Mouse (Mus musculus) mature B cell (primary cell): ENCODE measurements around the gene Abcc1.

ENCODE experiments used
- in situ Hi-C: fragments of 300-500 bp; cut with MboI; formaldehyde crosslinking; loops from 2 replicates; pipeline ENCODE4 v1.14.3; 2019

Abcc1 gene

DNA sequence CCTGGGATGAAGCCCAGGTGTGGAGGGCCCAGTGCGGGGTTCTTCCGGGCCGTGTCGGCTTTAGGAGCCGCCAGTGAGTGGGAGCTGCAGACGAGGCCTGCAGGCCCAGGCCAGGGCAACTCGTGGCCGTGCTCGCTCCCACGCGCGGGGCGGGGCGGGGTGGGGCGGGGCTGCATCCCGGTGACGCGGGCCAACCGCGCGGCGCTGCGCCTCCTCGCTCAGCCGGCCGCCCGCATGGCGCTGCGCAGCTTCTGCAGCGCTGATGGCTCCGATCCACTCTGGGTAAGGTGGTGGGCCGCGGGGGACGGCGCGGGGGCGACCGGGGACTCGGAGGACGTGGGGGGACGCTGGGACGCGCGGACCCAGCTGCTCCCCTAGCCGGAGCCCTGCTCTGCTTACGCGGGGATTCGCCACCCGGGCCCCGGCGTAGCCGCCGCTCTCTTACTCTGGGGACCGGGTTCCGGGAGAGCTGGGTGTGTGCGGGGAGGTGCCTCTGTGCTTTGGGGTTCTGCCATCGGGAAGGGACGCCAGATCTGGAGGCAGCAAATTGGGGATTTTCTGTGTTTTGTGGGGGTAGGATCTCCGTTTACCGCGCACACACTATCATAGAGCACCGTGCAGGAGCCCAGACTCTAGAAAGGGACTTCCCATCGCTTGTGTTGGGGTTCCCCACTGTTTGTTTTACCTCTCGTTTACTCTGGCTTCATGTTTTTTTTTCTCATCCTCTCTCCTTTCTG is at the start of gene Abcc1:
Abcc1 (plus strand) TSS at position 197 of the 737 bp plus-strand sequence.
- in situ Hi-C loops = no loop called here

DNA sequence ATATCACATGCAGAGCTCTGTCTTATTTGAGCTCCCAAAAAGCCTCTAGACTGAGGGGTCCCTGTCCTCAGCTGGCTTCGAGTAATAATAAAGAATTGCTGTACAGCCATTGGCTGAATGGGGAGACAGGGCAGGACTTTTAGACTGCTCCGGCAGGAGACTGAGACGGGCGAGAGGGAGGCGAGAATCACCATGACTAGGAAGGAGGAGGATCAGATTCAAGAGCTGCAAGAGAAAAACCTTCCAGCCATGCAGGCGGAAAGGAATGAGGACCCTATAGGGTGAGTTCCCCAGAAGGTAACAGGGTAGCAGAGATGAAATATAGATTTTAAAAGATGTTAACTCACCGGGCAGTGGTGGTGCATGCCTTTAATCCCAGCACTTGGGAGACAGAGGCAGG is 48.4 kb upstream of the Abcc1 start:
- in situ Hi-C loops = loop anchor here (10.0 kb wide), 1 partner anchor 148 kb away; the partner anchor contains the start of genes Marf1 and Nde1

DNA sequence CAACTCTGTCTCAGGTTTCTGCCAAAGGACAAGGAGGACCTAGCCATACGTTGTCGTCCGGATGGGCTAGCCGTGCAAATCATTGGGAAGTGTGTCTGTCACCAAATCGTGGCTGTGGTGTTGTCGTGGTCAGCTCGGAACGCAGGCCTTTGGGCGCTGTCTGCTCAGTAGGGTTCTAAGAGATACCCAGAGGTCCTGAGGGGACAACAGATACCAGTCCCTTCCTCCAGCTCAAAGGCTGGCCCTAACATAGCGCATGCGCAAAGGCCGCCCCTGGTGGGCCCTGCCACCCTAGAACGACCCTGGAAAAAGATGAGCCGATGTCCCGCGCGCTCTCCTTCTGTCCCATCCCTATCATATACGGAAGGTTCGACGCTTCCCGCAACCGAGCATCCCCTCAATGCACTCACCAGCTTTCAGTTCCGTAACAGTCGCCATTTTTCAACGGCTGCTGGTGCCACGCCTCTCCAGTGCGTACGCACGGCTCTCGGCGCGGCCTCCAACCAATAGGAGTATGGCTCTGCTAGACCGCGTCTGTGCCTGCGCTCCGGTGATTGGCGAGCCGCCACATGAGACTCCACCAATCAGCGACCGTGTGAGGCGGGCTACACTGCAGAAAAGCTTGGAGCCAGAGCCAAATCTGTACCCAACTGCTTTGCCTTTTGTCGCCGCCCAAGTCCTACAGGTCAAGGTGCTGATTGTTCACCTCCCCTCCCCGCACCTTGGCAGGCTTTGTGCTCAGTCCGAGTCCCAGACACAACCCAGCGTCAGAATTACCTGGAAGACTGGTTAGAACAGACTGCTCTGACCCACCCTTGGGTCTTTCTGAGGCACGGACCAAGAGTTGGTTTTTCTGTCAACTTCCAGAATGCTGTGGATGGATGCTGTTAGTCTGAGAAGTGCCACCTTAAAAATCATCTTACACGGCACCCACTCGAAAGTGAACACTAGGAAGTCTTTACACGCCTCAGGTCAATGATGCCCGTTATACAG is 44.2 kb upstream of the Abcc1 start, which contains the start of gene Fopnl:
Fopnl (minus strand) TSS at position 522 of the 993 bp plus-strand sequence.
- in situ Hi-C loops = loop anchor here (10.0 kb wide), 1 partner anchor 152 kb away; the partner anchor contains the start of genes Marf1 and Nde1

DNA sequence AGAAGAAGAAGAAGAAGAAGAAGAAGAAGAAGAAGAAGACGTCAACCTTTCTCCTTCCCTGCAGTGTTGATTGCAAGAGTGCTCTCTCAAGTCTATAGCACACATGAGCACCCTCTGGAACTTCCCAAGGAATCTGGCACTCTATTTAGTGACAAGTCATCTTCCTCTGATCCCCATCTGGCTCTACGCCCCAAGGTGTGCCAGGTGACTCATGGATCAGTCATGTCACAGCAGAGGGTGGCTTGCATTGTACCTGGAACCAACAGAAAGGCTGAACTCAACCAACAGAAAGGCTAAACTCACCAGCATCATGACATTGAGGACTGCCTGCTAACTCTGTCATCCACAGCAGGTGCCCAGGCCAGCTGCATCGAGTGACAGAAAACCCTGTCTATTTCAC is 41.7 kb upstream of the Abcc1 start:
- in situ Hi-C loops = loop anchor here (10.0 kb wide), 1 partner anchor 155 kb away; the partner anchor contains the start of genes Marf1 and Nde1

DNA sequence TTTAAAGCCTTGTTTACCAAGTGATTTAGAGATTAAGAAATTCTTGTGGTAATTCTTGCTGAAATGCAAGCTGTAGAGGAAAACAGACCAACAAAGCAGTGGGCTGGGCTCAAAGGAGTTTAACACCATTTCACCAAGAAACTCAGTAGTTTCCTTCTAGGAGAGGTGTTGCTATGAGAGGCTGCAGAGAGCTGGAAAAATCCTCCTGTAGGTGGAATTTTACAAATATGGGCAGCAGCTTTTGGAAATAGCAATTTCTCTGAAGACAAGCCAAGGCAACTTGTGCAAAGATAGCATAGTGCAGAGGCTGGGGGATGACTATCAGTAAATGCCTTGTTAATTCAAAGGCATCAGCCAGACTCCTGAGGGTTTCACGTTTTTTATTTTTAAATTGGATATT is 40.9 kb upstream of the Abcc1 start:
- in situ Hi-C loops = no loop called here

DNA sequence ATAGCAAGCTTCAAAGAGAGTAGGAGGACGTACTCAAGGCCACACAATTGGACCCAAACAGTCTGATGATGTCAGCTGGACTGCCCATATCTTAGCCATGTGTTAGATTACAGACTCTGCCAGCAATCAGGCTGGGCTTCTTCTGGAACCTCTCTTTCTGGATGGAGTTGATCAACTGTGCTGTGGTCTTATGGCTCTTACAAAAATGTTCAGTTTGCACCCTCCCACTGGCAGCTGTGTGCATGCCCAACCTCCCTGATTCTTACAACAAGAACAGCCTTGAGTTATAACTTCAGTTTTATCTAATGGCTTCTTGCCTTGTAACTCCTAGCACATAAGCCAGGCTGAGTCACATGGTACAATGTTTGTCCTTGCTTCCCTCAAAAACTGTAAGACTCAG is 33.2 kb upstream of the Abcc1 start:
- in situ Hi-C loops = no loop called here

DNA sequence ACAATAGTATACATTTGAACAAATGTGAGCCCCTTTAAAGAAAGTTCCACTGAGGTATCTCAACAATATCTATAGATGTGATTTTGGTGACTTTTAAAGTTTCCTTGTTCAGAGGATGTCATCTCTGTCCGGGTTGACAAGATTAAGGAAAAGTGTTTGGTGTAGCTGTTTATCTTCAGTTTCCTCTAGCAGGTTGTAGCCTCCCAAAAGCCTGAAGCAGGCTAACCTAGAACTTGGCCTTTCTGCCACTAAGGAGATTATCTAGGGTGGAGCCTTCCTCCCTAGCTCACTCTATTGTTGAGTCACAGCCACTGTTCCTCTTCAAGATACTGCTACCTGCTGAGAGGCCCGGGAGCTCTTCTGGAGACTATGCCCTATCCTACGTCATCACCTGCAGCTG is 16.4 kb upstream of the Abcc1 start:
- in situ Hi-C loops = no loop called here

DNA sequence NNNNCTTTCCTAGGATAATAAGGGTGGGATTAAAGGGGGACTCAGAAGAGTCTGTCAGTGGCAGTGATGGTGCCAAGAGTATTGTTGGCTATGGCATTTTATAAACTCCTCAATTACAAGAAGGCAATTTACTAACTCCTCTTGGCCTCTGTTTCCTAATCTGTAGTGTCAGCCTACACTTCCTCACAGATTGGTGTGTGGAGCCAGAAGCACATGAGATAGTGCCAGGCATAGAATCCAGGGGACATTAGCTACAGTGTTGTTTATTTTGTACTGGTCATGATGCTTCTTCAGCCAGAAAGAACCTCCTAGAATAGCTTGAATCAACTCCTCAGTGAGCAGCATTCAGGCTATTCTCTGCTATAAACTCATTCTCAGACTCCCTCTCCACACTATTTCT is 9.8 kb upstream of the Abcc1 start:
- in situ Hi-C loops = no loop called here

DNA sequence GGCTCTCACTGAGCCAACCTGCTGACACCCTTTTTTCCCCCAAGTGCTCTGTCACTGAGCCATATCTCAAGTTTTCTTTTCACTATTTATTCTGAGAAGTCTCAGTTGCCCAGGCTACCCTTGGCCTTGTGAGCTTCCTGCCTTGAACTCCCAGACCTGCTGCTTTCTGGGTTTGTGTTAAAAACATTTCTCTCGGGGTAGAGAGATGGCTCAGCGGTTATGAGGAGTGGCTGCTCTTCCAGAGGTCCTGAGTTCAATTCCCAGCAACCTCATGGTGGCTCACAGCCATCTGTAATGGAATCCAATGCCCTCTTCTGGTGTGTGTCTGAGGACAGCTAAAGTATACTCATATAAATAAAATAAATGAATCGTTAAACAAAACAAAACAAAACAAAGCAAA is 9.1 kb upstream of the Abcc1 start:
- in situ Hi-C loops = no loop called here

DNA sequence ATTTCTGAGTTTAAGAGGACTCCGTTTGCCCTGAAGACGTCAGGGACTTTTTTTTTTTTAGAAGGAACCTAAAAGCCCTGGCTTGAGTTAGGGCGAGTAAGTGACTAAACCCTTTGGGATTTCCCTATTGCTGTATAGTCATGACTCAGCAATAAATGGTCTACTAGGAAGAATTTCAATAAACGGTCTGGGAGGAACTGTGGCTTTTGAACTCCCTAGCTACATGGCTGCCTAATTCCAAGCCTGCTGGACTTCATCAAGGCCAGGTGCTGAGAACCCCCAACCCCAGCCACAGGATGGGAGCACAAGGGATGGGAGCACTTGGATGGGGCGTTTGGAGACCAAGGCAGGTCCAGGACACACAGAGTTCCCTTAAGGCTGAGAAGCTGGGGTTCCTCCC is 8.7 kb upstream of the Abcc1 start:
- in situ Hi-C loops = no loop called here

DNA sequence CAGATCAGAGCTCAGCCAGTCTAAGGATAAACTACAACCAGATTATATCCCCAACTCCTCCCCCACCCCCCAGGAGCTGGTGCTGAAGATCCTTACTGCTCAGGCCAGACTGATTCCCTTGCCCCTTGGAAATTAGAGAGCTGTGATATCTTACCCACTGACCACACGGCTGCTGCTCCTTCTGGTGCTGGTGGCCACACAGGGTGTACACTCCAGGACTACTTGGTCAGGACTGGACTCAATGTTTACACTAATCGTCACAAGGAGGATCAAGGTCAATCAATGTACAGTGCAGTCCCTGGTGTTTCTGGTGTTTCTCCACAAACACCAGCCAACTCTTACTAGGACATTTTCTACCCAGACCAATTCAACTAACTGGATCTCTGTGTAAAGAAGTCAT is 3.5 kb upstream of the Abcc1 start:
- in situ Hi-C loops = no loop called here

DNA sequence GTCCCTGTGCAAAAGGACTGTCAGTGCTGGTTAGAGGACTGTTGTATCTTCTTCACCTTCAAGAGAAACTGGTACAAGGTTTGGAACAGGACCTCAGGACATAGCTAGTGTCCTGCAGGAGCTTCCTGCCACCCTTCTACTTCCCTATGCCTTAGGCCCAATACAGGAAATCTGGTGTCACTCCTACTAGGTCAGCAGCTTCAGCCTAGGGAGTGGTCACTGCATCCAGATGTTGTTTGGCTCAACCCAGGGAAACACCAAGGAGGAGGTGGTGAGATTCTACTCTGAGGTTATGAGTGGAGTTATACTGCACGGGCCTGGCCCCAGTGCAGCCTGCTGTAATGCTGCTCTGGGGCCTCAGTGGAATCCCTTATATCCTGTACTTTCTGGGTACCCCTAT is 2.8 kb upstream of the Abcc1 start:
- in situ Hi-C loops = no loop called here

DNA sequence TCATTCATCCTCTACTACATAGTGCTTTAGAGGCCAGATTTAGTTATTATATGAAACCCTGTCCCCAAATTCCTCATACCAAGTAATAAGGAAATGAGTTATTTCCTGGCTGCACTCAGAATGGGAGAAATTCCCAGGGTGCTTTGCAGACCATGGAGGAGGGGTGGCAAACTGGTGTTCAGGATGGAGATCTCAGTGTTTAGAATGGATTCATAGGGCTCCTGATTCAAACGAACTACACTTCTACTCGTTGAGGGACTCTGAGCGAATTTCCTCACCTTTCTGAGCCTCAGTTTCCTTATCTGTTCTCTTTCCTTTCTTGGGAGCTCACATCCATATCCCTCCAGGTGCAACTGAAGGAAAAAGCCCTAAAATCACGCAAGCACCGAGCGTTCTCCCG is 427 bp upstream of the Abcc1 start:
- in situ Hi-C loops = no loop called here

DNA sequence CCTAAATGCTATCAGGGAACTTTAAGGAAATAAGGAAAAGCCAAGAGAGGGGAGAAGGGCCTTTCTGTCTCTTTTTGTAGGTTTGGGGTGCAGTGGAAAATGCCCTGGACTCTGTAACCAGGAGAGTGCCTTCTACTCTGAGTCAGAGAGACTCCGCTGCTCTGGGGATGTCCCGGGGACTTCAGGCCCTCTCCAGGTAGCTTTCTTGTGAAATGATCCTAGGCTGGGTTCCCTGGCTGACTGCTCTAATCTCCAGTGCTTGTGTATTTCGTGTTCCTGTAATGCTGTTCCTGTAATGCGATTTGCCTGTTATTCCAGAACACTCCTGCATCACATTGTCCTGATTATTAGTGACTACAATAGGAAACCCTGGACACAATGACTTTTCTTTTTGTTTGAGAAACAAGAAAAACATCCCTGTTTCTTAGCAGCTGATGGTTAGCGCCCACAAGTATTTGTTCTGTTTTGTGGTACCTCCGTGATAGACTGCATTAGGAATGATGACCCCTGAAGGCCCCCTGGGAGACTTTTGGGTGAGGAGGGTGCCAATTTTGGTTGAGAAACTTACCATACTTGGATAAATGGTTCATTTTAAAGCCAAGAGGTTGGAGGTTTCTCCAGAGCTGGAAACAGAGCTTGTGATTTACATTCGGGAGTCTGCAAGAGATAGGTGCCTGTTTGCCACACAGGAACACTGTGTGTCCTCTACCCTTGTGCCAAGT is 902 bp downstream of the Abcc1 start:
- in situ Hi-C loops = no loop called here

DNA sequence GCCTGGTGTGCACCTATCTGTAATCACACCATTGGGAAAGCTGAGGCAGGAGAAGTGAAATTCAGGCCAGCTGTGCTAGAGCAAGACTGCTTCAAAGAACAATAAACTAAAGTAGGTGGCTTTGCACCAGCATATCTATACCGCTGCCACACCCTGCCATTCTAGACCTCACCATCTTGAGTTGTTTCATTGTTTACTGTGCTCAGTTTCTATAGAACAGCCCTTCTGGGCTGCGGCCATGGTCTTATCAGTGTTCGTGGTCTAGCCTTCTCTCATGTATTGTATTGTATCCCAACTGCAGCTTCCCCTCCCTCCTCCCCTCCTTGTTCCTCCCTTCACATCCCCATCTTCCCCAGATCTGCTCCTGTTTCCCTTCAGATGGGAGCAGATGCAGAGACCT is 2.1 kb downstream of the Abcc1 start:
- in situ Hi-C loops = no loop called here

DNA sequence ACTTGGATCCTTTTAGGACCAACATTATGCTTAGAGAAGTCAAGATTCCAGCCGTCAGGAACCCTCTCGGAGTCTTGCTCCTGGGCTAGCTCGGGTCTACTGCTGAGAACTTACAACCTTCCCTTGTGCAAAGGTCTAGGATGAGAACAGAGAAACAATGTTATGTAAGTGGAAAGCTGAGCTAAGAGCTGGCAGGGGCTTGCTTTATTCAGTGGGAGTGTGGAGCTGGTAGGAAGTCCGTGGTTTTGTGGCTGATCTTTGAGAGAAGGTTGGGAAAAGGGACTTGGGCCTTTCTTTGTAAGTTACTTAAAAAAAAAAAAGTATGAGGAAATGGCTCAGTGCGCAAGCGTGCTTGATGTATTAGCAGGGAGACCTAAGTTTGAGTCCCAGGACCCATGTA is 2.7 kb downstream of the Abcc1 start:
- in situ Hi-C loops = no loop called here

DNA sequence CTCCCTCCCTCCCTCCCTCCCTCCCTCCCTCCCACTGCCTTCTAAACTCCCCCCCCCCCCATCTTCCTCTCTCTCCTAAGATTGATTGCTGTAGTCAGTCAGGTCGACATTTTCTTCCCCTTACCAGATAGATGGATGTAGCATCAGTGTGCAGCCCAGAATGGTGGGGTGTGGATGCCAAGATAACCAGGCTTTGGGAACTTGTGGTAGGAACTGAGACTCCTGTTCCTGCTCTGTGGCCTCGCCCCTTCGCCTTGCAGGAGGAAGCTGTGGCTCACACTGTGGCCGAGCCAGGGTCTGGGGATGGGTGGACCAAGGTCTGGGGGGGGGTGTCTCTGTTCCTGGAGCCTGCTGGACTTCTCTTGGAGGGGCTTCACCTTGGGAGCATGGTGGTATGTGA is 4.1 kb downstream of the Abcc1 start:
- in situ Hi-C loops = no loop called here

DNA sequence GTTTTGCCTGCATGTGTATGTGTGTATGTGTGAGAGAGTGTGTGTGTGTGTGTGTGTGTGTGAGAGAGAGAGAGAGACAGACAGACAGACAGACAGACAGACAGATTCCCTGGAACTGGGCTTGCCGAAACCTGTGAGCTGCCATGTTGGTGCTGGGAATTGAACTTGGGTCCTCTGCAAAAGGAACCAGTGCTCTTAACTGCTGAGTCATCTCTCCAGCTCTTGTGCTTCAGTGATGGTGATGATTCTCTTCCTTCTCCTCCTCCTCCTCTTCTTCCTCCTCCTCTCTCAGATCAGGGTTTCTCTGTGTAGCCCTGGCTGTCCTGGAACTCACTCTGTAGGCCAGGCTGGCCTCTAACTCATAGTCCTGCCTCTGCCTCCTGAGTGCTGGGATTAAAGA is 4.7 kb downstream of the Abcc1 start:
- in situ Hi-C loops = no loop called here

DNA sequence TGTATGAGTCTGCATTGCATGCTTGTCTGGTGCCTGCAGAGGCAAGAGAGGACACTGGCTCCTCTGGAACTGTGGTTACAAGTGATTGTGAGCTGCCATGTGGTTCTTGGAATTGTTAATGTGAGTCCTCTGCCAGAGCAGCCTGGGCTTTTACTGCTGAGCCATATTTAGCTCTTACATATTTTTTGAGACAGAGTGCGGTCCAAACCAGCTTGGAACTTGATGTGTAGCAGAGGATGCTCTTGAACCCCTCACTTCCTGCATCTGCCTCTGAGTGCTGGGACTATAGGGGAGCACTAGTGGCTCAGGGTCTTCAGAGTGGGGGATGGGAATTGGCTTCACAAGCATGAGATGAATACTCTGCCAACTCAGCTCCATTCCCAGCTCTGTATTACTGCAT is 10.0 kb downstream of the Abcc1 start:
- in situ Hi-C loops = no loop called here

DNA sequence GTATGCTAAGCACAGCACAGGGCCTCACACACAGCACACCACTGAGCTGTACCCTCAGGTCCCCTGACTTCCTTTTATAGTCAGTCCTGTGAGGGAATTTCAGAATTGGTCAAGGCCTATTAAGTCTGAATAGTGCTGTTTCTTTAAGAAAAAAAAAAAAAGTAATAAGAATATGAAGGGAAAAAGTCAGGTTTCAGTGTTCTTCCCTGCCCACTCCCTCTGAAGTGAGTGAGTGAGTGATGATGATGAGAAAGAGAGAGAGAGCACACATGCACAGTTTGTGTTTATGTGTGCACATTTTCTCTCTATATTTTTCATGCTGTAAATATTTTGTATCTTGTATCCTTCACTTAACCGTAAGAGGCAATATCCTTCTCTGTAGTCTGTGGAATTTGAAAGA is 11.0 kb downstream of the Abcc1 start:
- in situ Hi-C loops = no loop called here

DNA sequence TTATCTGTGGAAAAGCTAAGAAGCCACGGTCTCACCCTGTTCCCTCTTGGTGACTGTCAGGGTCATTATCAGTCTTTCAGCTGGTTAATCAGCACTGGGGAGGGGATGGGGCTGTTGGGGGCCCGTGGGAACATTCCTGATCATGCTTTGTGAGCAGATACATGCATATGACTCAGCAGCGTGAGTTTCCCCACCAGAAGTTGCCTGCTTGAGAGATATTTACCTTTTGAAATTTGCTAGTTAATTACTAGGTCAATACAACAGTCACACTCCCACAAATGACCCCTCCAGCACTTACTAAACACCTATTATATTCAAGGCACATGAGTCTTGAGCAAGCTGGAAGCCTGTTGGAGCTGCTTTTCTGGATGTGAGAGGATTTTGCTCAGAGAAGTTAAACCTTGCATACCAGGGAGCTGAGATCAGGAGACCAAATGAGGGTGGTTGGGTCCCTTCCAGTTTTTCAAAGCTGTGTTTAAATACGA is 11.5 kb downstream of the Abcc1 start:
- in situ Hi-C loops = no loop called here

DNA sequence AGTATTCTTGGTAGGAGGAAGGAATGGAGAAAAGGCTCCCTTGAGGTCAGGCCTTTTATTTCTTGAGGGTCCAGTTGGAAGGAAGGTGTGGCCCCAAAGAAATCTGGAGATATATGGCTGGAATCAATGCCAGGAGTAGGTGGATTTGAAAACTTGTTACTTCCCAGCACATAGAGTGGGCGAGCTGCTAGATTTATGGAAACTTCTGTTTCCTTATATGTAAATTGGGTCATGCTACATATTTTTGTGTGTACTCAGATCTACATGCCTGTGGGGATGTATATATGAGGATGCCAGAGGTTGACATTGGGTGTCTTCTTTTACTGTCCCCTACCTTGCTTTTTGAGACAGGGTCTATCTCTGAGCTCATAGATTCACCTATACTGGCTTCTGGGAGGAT is 14.6 kb downstream of the Abcc1 start:
- in situ Hi-C loops = no loop called here
